Mouse (Mus musculus) forebrain, embryonic 11.5 days (tissue): ENCODE results near the gene Fstl3. TPM values are rescaled to one million over a fixed set of nuclear protein-coding genes. Genes with fewer than 3 reads are reported as not detected.

Source experiments
- ATAC-seq: fragments of 200-750 bp; cut with Nextera tagmentation; replicated peaks from 2 replicates; pipeline ENCODE4 v1.8.0; 2017; ENCODE audit warnings: moderate TSS enrichment; ENCODE audit not compliant: low FRiP score
- DNase-seq: peaks from one replicate; pipeline ENCODE4 v3.0.0-alpha.2; 2017; ENCODE audit warnings: low spot score
- H3K27ac ChIP-seq: fragments of 300-500 bp; sonication (generic); 2 replicates; pipeline ENCODE4 v1.5.1; 2014; ENCODE audit warnings: low read depth, low read length
- H3K27me3 ChIP-seq: fragments of 300-500 bp; sonication (generic); 2 replicates; pipeline ENCODE4 v1.6.1; 2014; ENCODE audit warnings: mild to moderate bottlenecking, low read length, mixed read lengths; ENCODE audit not compliant: control insufficient read depth, insufficient read depth
- H3K36me3 ChIP-seq: fragments of 300-500 bp; sonication (generic); 2 replicates; pipeline ENCODE4 v1.6.1; 2014; ENCODE audit warnings: mild to moderate bottlenecking, low read length, moderate library complexity, mixed read lengths; ENCODE audit not compliant: control insufficient read depth, insufficient read depth
- H3K4me1 ChIP-seq: fragments of 300-500 bp; sonication (generic); replicated peaks from 2 replicates; pipeline ENCODE4 v1.6.1; 2014; ENCODE audit warnings: low read length, mixed read lengths; ENCODE audit not compliant: control insufficient read depth, insufficient read depth
- H3K4me2 ChIP-seq: fragments of 300-500 bp; sonication (generic); 2 replicates; pipeline ENCODE4 v1.6.1; 2014; ENCODE audit warnings: low read depth, mild to moderate bottlenecking, low read length, moderate library complexity, mixed read lengths; ENCODE audit not compliant: severe bottlenecking
- H3K4me3 ChIP-seq: fragments of 300-500 bp; sonication (generic); 2 replicates; pipeline ENCODE4 v1.5.1; 2014; ENCODE audit warnings: low read depth, low read length
- H3K9ac ChIP-seq: fragments of 300-500 bp; sonication (generic); 2 replicates; pipeline ENCODE4 v1.6.1; 2014; ENCODE audit warnings: low read length
- H3K9me3 ChIP-seq: fragments of 300-500 bp; sonication (generic); 2 replicates; pipeline ENCODE4 v1.6.1; 2016; ENCODE audit warnings: low read length, mixed read lengths; ENCODE audit not compliant: control insufficient read depth
- WGBS: fragments of 180-500 bp; shearing (Covaris S2); extraction: QIAGEN DNeasy Blood & Tissue Kit; methylation state at CpG from one replicate; pipeline ENCODE4 v1.1.7; 2014; 5-methylcytosine and 5-hydroxymethylcytosine counted together
- polyA plus RNA-seq: library from polyadenylated mRNA; unstranded; fragments of >200 nt; fragmentation: Nextera tagmentation; extraction: Ambion mirVana; gene quantifications from 2 replicates; pipeline ENCODE4 v1.2.1, GENCODE M21; 2014

The Fstl3 gene
- polyA plus RNA-seq, 1 experiment from 2014 or later = 1.0 TPM

GRCm38 (mm10) chr10:79817111-79817510 lies 40.0 kb downstream of the Fstl3 start:
- H3K9me3 ChIP-seq = no peaks in the 10 kb centered on the region
- H3K36me3 ChIP-seq = peaks cover 12% of the 10 kb centered on the region; the same call in 1 of the 2 replicates
- no peak overlapping the region for H3K4me2 ChIP-seq
- no peak overlapping the region for H3K4me3 ChIP-seq
- no peak overlapping the region for H3K27ac ChIP-seq
- ATAC-seq = no peak
- no peak overlapping the region for H3K9ac ChIP-seq
- no peaks in the 10 kb centered on the region for H3K27me3 ChIP-seq
- H3K4me1 ChIP-seq = no peaks in the 10 kb centered on the region; the same call in 1 of the 2 replicates
- no peak for DNase-seq
- WGBS = 86% methylated on average over 2 of the region's 2 CpGs

GRCm38 (mm10) chr10:79818225-79818624 lies 41.2 kb downstream of the Fstl3 start:
- H3K9ac ChIP-seq = no peak overlapping the region
- H3K9me3 ChIP-seq = no peaks in the 10 kb centered on the region
- H3K4me3 ChIP-seq = no peak overlapping the region
- 74% methylated on average over 4 of the region's 4 CpGs for WGBS
- peaks cover 2% of the 10 kb centered on the region; the same call in 1 of the 2 replicates for H3K4me1 ChIP-seq
- ATAC-seq = no peak
- no peak for DNase-seq
- H3K27ac ChIP-seq = no peak overlapping the region
- peaks cover 12% of the 10 kb centered on the region; the same call in 1 of the 2 replicates for H3K36me3 ChIP-seq
- no peak overlapping the region for H3K4me2 ChIP-seq
- no peaks in the 10 kb centered on the region for H3K27me3 ChIP-seq

DNA sequence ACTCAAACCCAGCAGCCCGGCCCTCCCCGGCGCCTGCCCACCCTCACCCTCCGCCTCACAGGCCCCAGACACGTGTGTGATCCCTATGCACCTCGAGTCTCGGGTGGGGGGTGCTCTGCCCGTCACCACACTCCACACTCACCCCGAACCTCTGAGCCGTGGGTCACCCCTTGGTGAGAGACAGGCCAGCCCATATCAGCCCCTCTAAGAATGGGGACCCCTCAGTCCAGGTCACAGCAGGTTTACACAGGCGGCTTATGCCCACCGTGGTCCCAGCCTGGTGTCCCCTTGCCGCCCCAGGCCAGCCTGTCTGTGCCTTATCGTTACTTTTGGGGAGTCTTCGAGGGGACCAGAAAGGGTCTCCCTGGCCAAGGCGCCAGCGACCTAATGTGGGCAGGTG lies 42.5 kb downstream of the Fstl3 start:
- H3K9ac ChIP-seq = no peak overlapping the region
- no peaks in the 10 kb centered on the region for H3K27me3 ChIP-seq
- H3K9me3 ChIP-seq = no peaks in the 10 kb centered on the region
- 92% methylated on average over 17 of the region's 17 CpGs for WGBS
- no peak overlapping the region for H3K4me3 ChIP-seq
- H3K27ac ChIP-seq = no peak overlapping the region
- DNase-seq = no peak
- H3K4me2 ChIP-seq = no peak overlapping the region
- H3K36me3 ChIP-seq = peaks cover 12% of the 10 kb centered on the region; the same call in 1 of the 2 replicates
- ATAC-seq = no peak
- H3K4me1 ChIP-seq = peaks cover 2% of the 10 kb centered on the region; the same call in 1 of the 2 replicates

GRCm38 (mm10) chr10:79820277-79820676 lies 43.2 kb downstream of the Fstl3 start:
- H3K36me3 ChIP-seq = peaks cover 8% of the 10 kb centered on the region; the same call in 1 of the 2 replicates
- no peak overlapping the region for H3K9ac ChIP-seq
- no peaks in the 10 kb centered on the region for H3K9me3 ChIP-seq
- 83% methylated on average over 8 of the region's 8 CpGs for WGBS
- H3K4me2 ChIP-seq = no peak overlapping the region
- no peak overlapping the region for H3K4me3 ChIP-seq
- DNase-seq (no peak), ATAC-seq (no peak)
- no peaks in the 10 kb centered on the region for H3K27me3 ChIP-seq
- H3K4me1 ChIP-seq = peaks cover 2% of the 10 kb centered on the region; the same call in 1 of the 2 replicates
- H3K27ac ChIP-seq = no peak overlapping the region

DNA sequence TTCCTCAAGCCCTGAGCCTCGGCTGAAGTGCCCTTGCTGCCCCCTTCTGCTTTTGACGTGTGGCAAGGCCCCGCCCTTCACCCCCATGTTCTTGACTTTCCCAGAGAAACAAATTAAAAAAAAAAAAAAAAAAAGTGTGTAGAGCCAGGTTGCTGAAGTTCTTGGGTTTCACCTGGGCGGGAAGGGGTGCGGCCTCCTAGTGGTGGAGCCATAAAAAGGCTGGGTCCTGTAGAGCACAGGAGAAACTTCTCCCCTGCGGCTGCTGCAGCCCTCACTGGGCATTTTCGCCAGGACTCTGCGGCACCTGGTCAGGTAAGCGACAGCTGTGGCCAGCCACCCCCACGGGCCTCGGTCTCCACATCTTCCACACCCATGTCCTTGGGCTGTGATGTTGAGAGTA lies 43.7 kb downstream of the Fstl3 start, which contains the start of gene Misp:
Misp (plus strand) TSS at position 208 of the 400 bp plus-strand sequence.
- Histone ChIP-seq H3K4me1 (peaks cover 2% of the 10 kb centered on the region; the same call in 1 of the 2 replicates), H3K27ac (no peak within 1 kb of the TSS), H3K9ac (no peak within 1 kb of the TSS), H3K27me3 (no peaks in the 10 kb centered on the region), H3K36me3 (peaks cover 6% of the 10 kb centered on the region; the same call in 1 of the 2 replicates), H3K4me3 (no peak within 1 kb of the TSS), H3K4me2 (no peak within 1 kb of the TSS), H3K9me3 (no peaks in the 10 kb centered on the region)
- ATAC-seq (no peak), DNase-seq (no peak)
- 65% methylated on average over 11 of the region's 11 CpGs for WGBS

DNA sequence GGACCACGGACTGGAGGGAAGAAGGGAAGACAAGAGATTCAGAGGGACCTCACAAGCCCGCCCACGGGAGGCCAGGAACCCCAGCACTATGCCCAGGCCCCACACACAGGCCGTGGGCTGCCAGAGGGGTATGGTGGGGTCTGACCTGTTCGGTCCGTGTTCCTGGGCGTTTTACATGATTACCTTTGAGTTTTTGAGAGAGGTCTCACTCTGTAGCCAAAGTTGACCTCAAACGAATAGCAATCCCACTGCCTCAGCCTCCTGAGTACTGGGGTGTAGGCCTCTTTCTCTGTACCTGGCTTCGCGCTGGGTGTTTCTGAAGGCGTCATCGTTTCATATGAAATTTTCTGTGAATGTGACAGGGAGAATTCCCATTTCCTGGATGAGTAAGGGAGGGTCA lies 44.7 kb downstream of the Fstl3 start:
- Histone ChIP-seq H3K4me2 (no peak overlapping the region), H3K9me3 (no peaks in the 10 kb centered on the region), H3K4me1 (peaks cover 2% of the 10 kb centered on the region; the same call in 1 of the 2 replicates), H3K27ac (no peak overlapping the region), H3K4me3 (no peak overlapping the region), H3K27me3 (no peaks in the 10 kb centered on the region), H3K9ac (no peak overlapping the region), H3K36me3 (peaks cover 6% of the 10 kb centered on the region; the same call in 1 of the 2 replicates)
- 91% methylated on average over 12 of the region's 12 CpGs for WGBS
- no peak for ATAC-seq
- DNase-seq = no peak

GRCm38 (mm10) chr10:79822372-79822771 lies 45.3 kb downstream of the Fstl3 start:
- Histone ChIP-seq H3K9me3 (no peaks in the 10 kb centered on the region), H3K4me3 (no peak overlapping the region), H3K4me2 (no peak overlapping the region), H3K27me3 (no peaks in the 10 kb centered on the region), H3K4me1 (peaks cover 2% of the 10 kb centered on the region; the same call in 1 of the 2 replicates), H3K27ac (no peak overlapping the region), H3K9ac (peak overlapping the region; percentile 16; the same call in 1 of the 2 replicates), H3K36me3 (peaks cover 6% of the 10 kb centered on the region; the same call in 1 of the 2 replicates)
- DNase-seq = peak; percentile 50
- ATAC-seq = no peak
- 31% methylated on average over 17 of the region's 17 CpGs for WGBS

DNA sequence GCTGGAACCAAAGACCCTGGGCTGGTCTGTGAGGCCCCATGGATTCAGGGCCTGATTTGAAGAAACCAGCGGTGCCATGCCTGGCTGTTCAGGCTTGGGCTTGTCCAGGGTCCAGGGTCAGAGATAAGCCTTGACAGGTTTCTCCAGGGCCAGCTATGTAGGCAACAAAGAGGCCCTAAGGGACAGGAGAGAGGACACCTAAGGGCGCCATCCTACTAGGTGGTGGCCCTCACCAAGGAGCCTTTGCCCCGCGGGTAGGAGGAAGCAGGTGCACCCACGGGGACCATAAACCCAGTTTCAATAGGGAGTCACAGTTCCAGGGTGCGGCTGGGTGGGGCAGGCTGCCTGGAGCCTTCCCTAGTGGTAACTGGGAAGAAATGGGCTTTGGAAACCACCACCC lies 45.9 kb downstream of the Fstl3 start:
- no peaks in the 10 kb centered on the region for H3K9me3 ChIP-seq
- ATAC-seq (no peak), DNase-seq (no peak)
- no peak overlapping the region for H3K4me2 ChIP-seq
- no peak overlapping the region for H3K27ac ChIP-seq
- H3K4me3 ChIP-seq = no peak overlapping the region
- H3K27me3 ChIP-seq = no peaks in the 10 kb centered on the region
- WGBS = 70% methylated on average over 6 of the region's 6 CpGs
- peaks cover 6% of the 10 kb centered on the region; the same call in 1 of the 2 replicates for H3K36me3 ChIP-seq
- H3K9ac ChIP-seq = no peak overlapping the region
- peaks cover 2% of the 10 kb centered on the region; the same call in 1 of the 2 replicates for H3K4me1 ChIP-seq

DNA sequence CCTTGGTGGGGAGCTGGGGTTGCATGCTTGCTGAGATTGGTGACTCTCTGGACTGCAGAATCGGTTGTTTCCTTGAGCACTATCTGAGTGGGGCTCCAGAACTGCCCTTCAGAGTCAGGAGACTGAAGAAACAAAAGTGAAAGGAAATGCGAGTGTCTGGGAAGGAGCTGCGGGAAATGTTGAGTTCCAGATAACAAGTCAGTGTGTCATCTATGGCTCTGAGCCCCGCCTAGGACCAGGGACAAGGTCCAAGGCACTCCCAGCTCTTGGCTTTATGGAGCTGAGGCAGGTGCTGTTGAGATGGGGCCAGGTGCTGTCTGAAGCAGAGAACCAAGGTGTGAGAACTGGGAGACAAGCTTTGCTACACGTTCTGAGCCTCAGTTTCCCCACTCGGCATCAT lies 47.3 kb downstream of the Fstl3 start:
- Histone ChIP-seq H3K9ac (no peak overlapping the region), H3K4me3 (no peak overlapping the region), H3K9me3 (no peaks in the 10 kb centered on the region), H3K36me3 (peaks cover under 1% of the 10 kb centered on the region; the same call in 1 of the 2 replicates), H3K4me2 (no peak overlapping the region), H3K27ac (no peak overlapping the region), H3K4me1 (peaks cover 2% of the 10 kb centered on the region; the same call in 1 of the 2 replicates), H3K27me3 (no peaks in the 10 kb centered on the region)
- ATAC-seq = no peak
- 75% methylated on average over 6 of the region's 6 CpGs for WGBS
- no peak for DNase-seq
